Mouse (Mus musculus) megakaryocyte, embryonic 14.5 days (primary cell): ENCODE results near the gene Rbbp8nl. TPM values are rescaled to one million over a fixed set of nuclear protein-coding genes. Genes with fewer than 3 reads are reported as not detected.
"Not testable (repeated sequence)": the region's sequence is repeated elsewhere in the genome, so short reads cannot be mapped to it uniquely, and the experiment has no call there.

Experiments
- H3K27me3 ChIP-seq: replicated peaks from 2 replicates; pipeline ENCODE3; 2012; ENCODE audit warnings: inconsistent platforms
- H3K36me3 ChIP-seq: replicated peaks from 2 replicates; pipeline ENCODE3; 2012; ENCODE audit warnings: low read length, inconsistent platforms, mixed read lengths
- H3K4me1 ChIP-seq: 2 replicates; pipeline ENCODE4 v1.6.1; 2012; ENCODE audit warnings: inconsistent platforms
- H3K4me3 ChIP-seq: replicated peaks from 2 replicates; pipeline ENCODE3; 2012; ENCODE audit warnings: moderate library complexity, mild to moderate bottlenecking, inconsistent platforms
- H3K9me3 ChIP-seq: 2 replicates; pipeline ENCODE4 v1.6.1; 2012; ENCODE audit warnings: inconsistent platforms
- FLI1 ChIP-seq: IDR thresholded peaks from 2 replicates; pipeline ENCODE4 v1.6.1; 2012; ENCODE audit warnings: low read length, inconsistent platforms, mixed read lengths
- GATA1 ChIP-seq: IDR thresholded peaks from 3 replicates; pipeline ENCODE4 v1.6.1; 2012; ENCODE audit warnings: mixed read lengths, low read length, inconsistent platforms, borderline replicate concordance
- polyA plus RNA-seq: library from polyadenylated mRNA; stranded (reverse); fragments of >175 nt; gene quantifications from 2 replicates; pipeline ENCODE4 v1.2.3, GENCODE M21; 2012; ENCODE audit warnings: low replicate concordance; ENCODE audit not compliant: insufficient read depth

Gene Rbbp8nl
- polyA plus RNA-seq, 1 experiment, result not detected

DNA sequence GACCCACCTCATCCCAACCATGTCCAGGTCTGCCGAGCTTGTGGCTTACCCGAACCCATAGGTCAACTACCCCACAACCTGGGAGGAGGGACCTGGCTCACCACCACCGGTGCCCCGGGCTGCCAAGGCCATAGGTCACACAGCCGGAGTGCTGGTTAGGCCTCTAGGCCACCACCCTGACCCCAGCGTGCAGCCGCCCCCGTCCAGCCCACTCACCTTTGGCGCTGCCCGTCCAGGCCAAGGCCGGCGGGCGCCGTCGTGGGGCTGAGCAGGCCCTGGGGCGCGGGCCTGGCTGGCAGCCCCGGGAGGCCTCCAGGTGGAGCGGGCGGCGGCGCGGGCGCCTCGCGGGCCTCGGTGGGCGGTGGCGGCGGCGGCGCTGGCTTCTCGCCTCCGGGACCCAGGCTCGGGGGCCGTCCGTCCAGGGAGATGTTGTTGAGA lies 16.8 kb downstream of the Rbbp8nl start:
- peak overlapping the region; percentile 97 for H3K4me3 ChIP-seq
- no peaks in the 10 kb centered on the region for H3K9me3 ChIP-seq
- H3K36me3 ChIP-seq, result peaks cover 31% of the 10 kb centered on the region
- TF ChIP-seq GATA1 (no peak), FLI1 (no peak)
- H3K27me3 ChIP-seq, result no peaks in the 10 kb centered on the region
- peaks cover 92% of the 10 kb centered on the region for H3K4me1 ChIP-seq

DNA sequence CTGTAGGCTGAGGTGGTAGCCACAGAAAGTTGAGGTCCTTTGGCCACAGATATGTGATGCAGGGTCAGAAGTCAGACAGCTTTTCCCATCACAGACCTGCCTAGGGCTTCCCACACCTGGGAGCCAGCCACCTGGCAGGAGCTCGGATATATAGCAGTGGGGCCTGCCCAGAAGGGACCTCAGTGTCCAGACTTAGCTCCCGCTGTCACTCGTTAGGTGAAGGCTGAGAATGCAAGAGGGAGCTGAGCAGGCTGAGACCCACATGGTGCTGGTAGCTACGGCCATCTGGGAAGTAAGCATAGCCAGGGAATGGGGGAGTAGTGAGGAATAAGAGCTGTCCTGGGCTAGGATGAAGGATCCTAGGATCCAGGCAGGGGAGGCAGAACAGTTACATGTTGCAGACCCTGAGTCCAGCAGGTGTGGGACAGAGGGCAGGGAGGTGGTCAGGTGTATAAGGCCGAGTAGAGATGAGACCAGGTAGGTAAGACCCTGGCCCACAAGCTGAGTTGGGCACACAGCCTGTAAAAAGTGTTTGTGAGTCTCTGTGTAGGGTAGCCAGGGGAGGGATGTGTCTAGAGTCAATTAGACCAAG lies 17.8 kb downstream of the Rbbp8nl start:
- Histone ChIP-seq H3K4me3 (peak overlapping the region; percentile 97), H3K27me3 (no peaks in the 10 kb centered on the region), H3K4me1 (peaks cover 83% of the 10 kb centered on the region), H3K9me3 (no peaks in the 10 kb centered on the region), H3K36me3 (peaks cover 41% of the 10 kb centered on the region)
- TF ChIP-seq GATA1, result no peak
- TF ChIP-seq FLI1, result no peak

DNA sequence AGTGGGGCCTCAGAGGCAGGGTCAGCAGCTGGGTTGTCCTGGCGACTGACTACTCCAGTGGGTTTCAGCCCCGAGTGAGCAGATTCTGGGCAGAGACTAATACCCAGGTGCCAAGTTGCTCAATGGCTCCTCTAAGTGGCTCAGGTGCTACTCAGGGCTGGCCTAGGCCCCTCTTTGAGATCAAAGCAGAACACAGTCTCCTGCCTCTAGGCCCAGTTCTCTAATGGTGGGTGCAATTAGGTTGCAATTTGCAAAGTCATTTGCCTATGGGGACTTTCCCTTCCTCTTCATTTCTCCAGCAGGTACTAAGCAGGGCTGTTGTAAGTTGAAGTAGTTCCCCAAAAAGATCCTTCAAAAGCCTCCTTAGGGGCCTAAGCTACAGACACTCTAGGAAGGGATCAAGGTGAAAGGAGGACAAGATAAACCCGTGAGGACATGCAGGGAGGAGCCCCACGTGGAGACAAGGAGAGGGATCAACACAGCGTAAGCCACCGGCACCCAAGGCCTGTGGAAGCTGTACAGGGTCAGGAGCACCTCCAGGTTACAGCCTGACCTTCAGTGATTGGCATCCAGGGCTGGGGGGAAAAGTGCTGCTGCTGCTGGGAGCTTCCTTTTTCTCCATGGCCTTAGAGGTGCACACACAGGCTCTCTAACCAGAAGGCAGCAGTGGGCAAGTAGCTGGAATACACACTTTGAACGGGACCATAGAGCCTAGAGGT lies 19.0 kb downstream of the Rbbp8nl start:
- H3K9me3 ChIP-seq, result no peaks in the 10 kb centered on the region
- TF ChIP-seq FLI1 (no peak), GATA1 (no peak)
- H3K27me3 ChIP-seq, result no peaks in the 10 kb centered on the region
- peak overlapping the region; percentile 81 for H3K4me3 ChIP-seq
- peaks cover 53% of the 10 kb centered on the region for H3K36me3 ChIP-seq
- peaks cover 74% of the 10 kb centered on the region for H3K4me1 ChIP-seq

DNA sequence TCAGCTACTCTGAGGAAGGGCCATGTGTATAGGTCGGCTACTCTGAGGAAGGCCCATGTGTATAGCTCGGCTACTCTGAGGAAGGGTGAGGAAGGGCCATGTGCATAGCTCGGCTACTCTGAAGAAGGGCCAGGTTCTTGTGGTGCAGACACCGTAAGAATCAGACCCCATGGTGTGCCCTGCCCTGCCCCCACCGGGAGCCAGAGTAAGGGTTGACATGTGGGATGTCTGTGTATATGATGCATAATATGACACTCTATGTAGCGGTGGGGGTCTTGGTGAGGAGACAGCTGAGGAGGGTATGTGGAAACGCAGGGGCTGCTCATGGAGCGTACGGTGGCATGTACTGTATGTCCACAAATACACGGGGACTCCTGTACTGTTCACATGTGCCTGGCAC lies 20.4 kb downstream of the Rbbp8nl start:
- no peaks in the 10 kb centered on the region for H3K27me3 ChIP-seq
- H3K36me3 ChIP-seq, result peaks cover 63% of the 10 kb centered on the region
- no peak overlapping the region for H3K4me3 ChIP-seq
- H3K9me3 ChIP-seq, result no peaks in the 10 kb centered on the region
- peaks cover 60% of the 10 kb centered on the region for H3K4me1 ChIP-seq
- TF ChIP-seq FLI1 (no peak), GATA1 (no peak)

DNA sequence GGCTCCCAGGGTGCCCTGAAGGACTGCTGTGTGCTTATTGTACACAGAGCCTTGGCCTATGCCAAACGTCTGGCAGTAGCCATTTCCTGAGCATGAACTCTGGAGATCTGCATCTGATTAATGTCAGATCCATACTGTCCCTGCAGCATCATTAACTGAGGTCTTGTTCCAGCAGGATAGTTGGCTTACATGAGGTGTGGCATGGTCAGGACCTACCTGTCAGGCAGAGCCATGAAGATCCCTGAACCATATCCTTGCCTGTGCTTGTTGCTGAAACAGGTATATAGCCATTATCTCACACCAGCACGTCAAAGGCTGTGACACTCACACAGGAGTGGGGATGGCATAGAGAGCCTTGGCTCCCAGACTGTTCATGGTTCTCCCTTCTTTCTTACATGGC lies 21.7 kb downstream of the Rbbp8nl start:
- Histone ChIP-seq H3K4me1 (peaks cover 53% of the 10 kb centered on the region), H3K36me3 (peaks cover 77% of the 10 kb centered on the region), H3K27me3 (no peaks in the 10 kb centered on the region), H3K4me3 (no peak overlapping the region), H3K9me3 (no peaks in the 10 kb centered on the region)
- no peak for TF ChIP-seq GATA1
- no peak for TF ChIP-seq FLI1

DNA sequence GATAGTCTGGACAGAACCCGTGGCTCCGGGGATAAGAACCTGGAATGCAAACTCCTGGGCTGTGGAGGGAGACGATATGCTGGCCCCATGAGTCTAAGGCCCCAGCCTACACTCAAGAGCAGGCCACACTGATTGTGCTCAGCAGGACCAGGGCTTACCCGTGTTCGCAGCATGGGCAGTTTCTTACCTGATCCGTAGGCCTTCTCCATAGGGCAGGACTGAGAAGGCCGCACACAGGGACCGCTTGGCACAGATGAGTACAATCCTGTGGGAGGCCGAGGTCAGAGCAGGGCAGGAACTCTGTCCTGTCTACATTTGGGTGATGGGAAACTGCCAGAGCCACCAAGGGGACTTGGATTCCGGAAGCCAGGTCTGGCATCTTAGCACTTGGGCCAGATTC lies 26.8 kb downstream of the Rbbp8nl start:
- H3K36me3 ChIP-seq, result peaks cover 95% of the 10 kb centered on the region

DNA sequence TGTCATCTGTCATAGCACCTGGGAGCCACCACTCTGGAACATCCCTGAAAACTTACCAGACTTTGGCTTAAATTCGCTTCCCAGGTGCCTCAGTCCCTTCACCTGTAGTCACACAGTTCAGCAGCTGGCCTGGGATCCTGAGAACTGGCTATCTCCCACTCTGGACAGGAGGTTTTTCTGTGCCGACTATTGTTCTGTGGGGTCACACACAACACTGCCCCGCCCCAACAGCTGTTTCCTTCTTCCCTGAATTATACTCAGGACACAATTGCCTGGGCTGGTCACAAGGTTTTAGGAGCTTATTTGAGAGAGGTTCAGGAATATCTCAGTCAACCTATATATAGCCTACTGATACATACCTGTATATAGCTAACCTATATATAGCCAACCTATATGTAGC lies 27.2 kb downstream of the Rbbp8nl start:
- H3K36me3 ChIP-seq, result peaks cover 90% of the 10 kb centered on the region
- TF ChIP-seq GATA1, result no peak
- peaks cover 47% of the 10 kb centered on the region for H3K4me1 ChIP-seq
- no peaks in the 10 kb centered on the region for H3K27me3 ChIP-seq
- H3K9me3 ChIP-seq, result no peaks in the 10 kb centered on the region
- no peak overlapping the region for H3K4me3 ChIP-seq

More for the DNA sequence above, 26.8 kb downstream of the Rbbp8nl start:
- Histone ChIP-seq H3K4me3 (no peak overlapping the region), H3K27me3 (no peaks in the 10 kb centered on the region), H3K4me1 (peaks cover 43% of the 10 kb centered on the region), H3K9me3 (no peaks in the 10 kb centered on the region)
- TF ChIP-seq FLI1 (no peak), GATA1 (no peak)

DNA sequence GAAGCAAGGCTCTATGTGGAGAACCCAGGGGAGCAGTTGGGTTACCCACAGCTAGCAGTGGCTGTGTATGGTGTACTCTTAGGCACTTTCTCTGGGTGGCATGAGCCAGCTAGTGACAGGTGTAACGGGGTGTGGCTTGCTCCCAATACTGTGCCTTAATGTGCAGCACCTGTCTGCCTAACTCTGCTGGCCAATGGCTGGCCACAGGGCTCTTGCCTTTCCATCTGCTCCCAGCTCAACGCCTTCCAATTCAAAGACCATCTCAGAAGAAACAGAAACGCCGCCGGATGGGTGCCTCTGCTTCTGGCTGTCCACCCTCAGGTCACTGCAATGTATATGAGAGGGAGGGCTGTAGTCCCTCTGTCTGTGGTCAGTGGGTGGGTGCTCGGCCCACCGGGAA lies 27.8 kb downstream of the Rbbp8nl start:
- Histone ChIP-seq H3K4me3 (no peak overlapping the region), H3K4me1 (peaks cover 47% of the 10 kb centered on the region), H3K9me3 (no peaks in the 10 kb centered on the region), H3K36me3 (peaks cover 85% of the 10 kb centered on the region), H3K27me3 (no peaks in the 10 kb centered on the region)
- TF ChIP-seq FLI1 (no peak), GATA1 (no peak)

DNA sequence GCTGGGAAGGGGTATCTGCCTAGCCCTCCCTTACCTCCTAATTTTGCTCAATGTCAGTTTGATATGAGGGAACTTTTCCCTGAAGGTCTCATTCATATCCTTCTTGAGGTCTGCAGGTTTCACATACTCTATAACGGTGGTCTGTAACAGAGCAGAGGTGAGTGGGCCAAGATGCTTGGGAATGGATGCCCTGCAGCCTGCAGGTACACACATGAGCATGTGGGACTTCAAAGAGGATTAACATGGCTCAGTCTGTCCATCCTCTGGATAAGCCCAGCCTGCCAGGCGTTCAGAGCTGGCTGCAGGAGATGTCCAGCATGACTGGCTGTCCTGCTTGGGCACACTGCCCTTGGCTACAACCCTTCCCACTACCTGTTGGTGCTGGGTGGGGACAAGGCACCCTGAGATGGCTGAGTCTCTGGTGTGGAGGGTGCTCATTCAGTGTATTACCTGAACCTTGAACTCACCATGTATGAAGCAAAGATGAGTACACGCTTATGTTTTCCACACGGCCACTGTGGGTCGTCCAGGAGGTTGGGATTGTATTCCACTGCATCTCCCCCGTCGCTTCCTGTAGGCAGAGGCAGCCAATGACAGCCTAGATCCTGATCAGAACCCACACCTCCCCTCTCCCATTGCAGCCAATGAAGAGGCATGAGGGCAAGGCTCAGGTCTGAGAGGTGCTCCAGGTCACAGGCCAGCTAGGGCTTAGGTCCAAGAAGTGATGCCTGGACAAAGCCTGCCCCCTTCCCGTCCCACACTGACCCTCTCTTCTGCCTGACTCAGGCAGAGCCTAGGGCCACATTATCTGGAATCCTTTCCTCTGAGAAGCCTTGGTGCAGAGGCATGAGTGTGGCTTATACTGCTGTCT lies 28.8 kb downstream of the Rbbp8nl start:
- Histone ChIP-seq H3K36me3 (peaks cover 74% of the 10 kb centered on the region), H3K4me3 (peak overlapping the region; percentile 46), H3K9me3 (no peaks in the 10 kb centered on the region), H3K4me1 (peaks cover 55% of the 10 kb centered on the region), H3K27me3 (no peaks in the 10 kb centered on the region)
- no peak for TF ChIP-seq FLI1
- TF ChIP-seq GATA1, result no peak

DNA sequence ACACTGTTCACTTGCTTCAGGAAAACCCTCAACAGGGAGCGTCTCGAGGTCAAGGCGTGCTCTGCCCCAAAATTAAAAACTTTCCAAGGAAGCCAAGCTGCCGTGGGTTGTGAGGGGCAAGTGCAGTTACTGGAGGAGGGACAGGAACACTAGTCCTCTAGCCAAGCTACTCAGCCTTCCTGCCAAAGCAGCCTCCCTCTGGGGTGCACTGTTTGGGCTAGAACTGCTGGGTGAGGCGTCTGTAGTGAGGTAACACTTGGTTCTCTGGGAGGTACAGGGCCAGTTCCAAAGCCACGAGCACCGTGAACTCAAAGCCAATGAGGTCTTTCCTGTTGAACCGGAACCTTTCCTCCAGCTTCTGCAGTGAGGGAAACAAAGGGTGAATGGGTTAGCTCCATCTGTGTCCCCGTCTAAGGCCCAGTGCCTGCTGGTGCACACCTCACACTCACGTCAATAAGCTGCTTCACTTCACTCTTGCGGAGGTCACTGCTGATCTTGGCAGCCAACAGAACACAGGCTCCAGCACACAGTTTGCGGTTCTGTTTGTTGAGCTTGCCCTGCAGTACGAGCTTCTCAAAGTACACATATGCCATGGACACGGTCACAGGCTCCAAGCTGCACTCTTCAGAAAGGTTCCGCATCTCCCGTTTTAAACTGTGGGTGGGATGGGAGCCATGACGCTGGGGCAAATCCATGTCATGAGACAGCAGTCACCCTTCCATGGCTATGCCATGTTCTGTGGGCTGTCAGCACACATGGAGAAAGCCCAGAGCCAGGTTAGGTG lies 29.7 kb downstream of the Rbbp8nl start:
- peaks cover 63% of the 10 kb centered on the region for H3K4me1 ChIP-seq
- not testable (repeated sequence) for H3K27me3 ChIP-seq, H3K4me3 ChIP-seq, H3K9me3 ChIP-seq
- H3K36me3 ChIP-seq, result peaks cover 69% of the 10 kb centered on the region

DNA sequence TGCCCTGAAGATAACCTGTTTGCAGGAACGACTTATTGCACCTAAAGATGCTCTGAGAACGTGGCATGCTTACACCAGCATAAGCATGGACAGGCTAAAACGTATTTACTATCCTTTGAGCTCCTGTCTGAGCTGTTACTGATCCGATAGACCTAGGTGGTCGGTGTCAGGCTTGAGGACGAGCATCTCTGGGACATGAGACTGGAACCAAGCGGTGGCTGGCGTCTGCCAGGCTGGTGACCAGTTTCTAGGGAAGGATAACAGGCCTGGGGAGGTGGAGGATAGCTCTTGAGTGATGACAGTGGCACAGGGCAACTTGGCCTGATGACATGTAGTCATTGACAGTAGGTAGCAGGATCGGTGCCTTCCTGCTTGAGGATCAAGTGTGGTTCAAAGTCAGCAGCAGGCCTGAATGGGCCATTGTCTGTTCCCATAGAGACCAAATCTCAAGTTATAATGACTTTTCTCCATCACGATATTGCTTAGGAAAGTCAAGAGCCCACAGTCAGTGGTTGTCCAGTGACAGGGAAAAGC lies 30.7 kb downstream of the Rbbp8nl start:
- Histone ChIP-seq H3K4me1 (peaks cover 65% of the 10 kb centered on the region), H3K36me3 (peaks cover 59% of the 10 kb centered on the region)
- not testable (repeated sequence) for H3K4me3 ChIP-seq, H3K9me3 ChIP-seq, H3K27me3 ChIP-seq
